8 mouse cellular contexts compared by ENCODE assay signal in the genomic region with DNA sequence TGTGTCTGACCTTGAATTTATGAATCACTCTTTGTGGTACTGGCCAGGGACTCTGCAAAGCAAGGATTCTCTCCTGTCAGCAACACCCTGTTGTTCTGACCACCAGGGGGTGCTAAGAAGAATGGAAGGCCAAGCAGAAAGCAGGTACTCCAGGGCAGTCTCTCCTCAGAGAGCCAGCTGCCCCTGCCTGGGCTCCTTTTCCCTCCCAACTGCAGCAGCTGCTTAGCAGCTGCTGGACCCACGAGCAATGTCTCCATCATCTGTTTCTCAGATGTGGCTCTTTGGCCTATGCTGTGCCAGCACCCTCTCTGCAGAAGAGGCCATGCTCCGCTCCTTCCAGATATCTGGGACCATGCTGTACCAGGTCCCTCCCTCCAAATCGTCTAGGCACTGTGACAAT.
A peak's percentile ranks its signal among the peaks of the same experiment; 100 is the strongest.
DNase-seq lines count a peak whose midpoint lies in the region; ATAC-seq and TF ChIP-seq lines count a peak whose summit lies in the region.

No protein-coding gene starts in this region.

- H3K36me3 ChIP-seq in forebrain, postnatal 0 days (ENCODE audit: insufficient read depth): no peaks in the 10 kb centered on the region
- no peaks in the 10 kb centered on the region for H3K36me3 ChIP-seq in forebrain, embryonic 16.5 days (ENCODE audit: control insufficient read depth, insufficient read depth)

- peak; percentile 58 for TF ChIP-seq CTCF in forebrain, postnatal 0 days (IDR thresholded peaks at IDR 0.05; ENCODE audit: low read depth)
- TF ChIP-seq CTCF in layer of hippocampus, adult 2 months (conservative IDR thresholded peaks at IDR 0.05): peak; percentile 81

- H3K4me3 ChIP-seq in forebrain, postnatal 0 days (ENCODE audit: low read depth, low read length): no peak overlapping the region
- H3K4me3 ChIP-seq in forebrain, embryonic 16.5 days (replicated peaks; ENCODE audit: low read length): no peak overlapping the region
- no peak overlapping the region for H3K4me3 ChIP-seq in layer of hippocampus, adult 2 months

- DNase-seq in forebrain, postnatal 0 days: no peak
- DNase-seq in urinary bladder, adult 18-20 months (ENCODE audit: low spot score in 2 of 2): peak; percentile 4 to 6
- no peak for DNase-seq in urinary bladder, postnatal 10 days (ENCODE audit: low spot score)
- peak; percentile 68 for DNase-seq in embryo, embryonic 10.5 days (ENCODE audit: low spot score)
- DNase-seq in layer of hippocampus, adult 2 months (ENCODE audit: low spot score in 2 of 2): peak; percentile 34 to 72
- peak; percentile 68 for DNase-seq in mesoderm, embryonic 11.5 days (ENCODE audit: low read depth, low spot score)
- peak; percentile 26 for DNase-seq in yolk sac, embryonic 10.5 days (ENCODE audit: low spot score)

- no peaks in the 10 kb centered on the region for H3K4me1 ChIP-seq in forebrain, postnatal 0 days (ENCODE audit: insufficient read depth)
- H3K4me1 ChIP-seq in forebrain, embryonic 16.5 days (replicated peaks; ENCODE audit: control insufficient read depth, insufficient read depth, low read length): no peaks in the 10 kb centered on the region

- WGBS in forebrain, postnatal 0 days: 53% methylated on average over 3 of the region's 3 CpGs
- WGBS in forebrain, embryonic 16.5 days: 56% methylated on average over 3 of the region's 3 CpGs

- H3K27me3 ChIP-seq in forebrain, postnatal 0 days (ENCODE audit: insufficient read depth, low read length): no peaks in the 10 kb centered on the region
- no peaks in the 10 kb centered on the region for H3K27me3 ChIP-seq in forebrain, embryonic 16.5 days (replicated peaks; ENCODE audit: control insufficient read depth, insufficient read depth, low read length)

- ATAC-seq in forebrain, postnatal 0 days: no peak
- ATAC-seq in forebrain, embryonic 16.5 days: no peak

- no peak overlapping the region for H3K4me2 ChIP-seq in forebrain, postnatal 0 days (ENCODE audit: low read depth)
- H3K4me2 ChIP-seq in forebrain, embryonic 16.5 days (ENCODE audit: low read length): no peak overlapping the region

- H3K27ac ChIP-seq in forebrain, postnatal 0 days (ENCODE audit: low read depth, low read length): no peak overlapping the region
- no peak overlapping the region for H3K27ac ChIP-seq in forebrain, embryonic 16.5 days (ENCODE audit: low read length)
- no peak overlapping the region for H3K27ac ChIP-seq in layer of hippocampus, adult 2 months

- H3K9me3 ChIP-seq in forebrain, postnatal 0 days (ENCODE audit: low read length): no peaks in the 10 kb centered on the region
- no peaks in the 10 kb centered on the region for H3K9me3 ChIP-seq in forebrain, embryonic 16.5 days (ENCODE audit: control insufficient read depth, low read length)

- no peak overlapping the region for H3K9ac ChIP-seq in forebrain, postnatal 0 days
- H3K9ac ChIP-seq in forebrain, embryonic 16.5 days (replicated peaks; ENCODE audit: low read depth, low read length): no peak overlapping the region

Comparison
In these comparisons a context has a peak if more than half of its experiments do, and no peak if none do; other contexts are left out.
1. DNase-seq: peak in urinary bladder, adult 18-20 months (2 of 2), embryo, embryonic 10.5 days (single experiment), layer of hippocampus, adult 2 months (2 of 2), mesoderm, embryonic 11.5 days (single experiment) and yolk sac, embryonic 10.5 days (single experiment); none in forebrain, postnatal 0 days (single experiment) and urinary bladder, postnatal 10 days (single experiment).